Mouse (Mus musculus): ENCODE results near the gene Naglu. TPM values are rescaled to one million over a fixed set of nuclear protein-coding genes. Genes with fewer than 3 reads are reported as not detected.

Gene Naglu
- 9.6 and 12.1 TPM in 2 replicates for polyA plus RNA-seq (2021; fragmentation: Nextera tagmentation)
- long read RNA-seq, experiment 1, transcript Naglu-201 (6 exons, 2,560 nt) = major isoform, 22 of 38 reads
- long read RNA-seq, experiment 1, partial matches to known transcripts = 1 of 38 reads
- long read RNA-seq, experiment 1, other reads (novel, unspliced or antisense) = 15 of 38 reads
- long read RNA-seq, experiment 2, transcript Naglu-201 (6 exons, 2,560 nt) = major isoform, 55 of 71 reads
- long read RNA-seq, experiment 2, partial matches to known transcripts = 2 of 71 reads
- long read RNA-seq, experiment 2, other reads (novel, unspliced or antisense) = 14 of 71 reads

DNA sequence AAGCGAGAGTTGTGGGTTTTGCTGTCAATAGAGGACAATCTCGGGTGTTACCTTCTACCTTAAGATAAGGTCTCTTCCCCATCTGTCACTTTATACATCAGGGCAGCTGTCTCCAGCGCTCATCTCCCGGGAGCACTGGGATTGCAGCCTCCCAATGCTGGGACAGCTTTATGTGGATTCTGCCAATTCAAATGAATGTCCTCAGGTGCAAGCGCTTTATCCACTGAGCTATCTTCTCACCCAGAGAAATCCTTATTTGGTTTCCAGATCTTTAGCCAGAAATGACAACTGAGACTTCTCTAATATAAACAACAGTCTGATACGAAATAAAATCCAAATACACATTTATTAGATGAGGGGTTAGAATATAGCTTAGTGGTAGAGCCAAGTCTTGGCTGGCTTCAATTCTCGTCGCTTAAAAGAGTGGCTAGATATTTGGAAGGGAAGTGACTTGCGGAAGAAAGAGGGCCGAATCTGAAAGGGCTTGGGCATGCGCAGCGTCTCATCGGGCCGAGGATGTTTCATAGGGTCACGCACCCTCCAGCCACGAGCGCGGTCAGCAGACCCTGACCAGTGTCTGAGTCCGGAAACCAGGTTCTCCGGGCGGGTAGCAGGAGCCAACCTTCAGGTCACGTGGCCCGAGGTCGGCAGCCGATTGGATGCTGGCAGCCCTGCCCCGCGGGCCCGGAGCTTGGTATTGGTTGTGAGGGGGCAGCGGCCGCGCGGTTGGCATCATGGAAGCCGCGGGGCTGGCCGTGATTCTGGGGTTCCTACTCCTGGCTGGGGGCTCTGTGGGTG is at the start of gene Naglu:
Gene Naglu (plus strand): TSS at position 622 of the 798 bp plus-strand sequence.

DNA sequence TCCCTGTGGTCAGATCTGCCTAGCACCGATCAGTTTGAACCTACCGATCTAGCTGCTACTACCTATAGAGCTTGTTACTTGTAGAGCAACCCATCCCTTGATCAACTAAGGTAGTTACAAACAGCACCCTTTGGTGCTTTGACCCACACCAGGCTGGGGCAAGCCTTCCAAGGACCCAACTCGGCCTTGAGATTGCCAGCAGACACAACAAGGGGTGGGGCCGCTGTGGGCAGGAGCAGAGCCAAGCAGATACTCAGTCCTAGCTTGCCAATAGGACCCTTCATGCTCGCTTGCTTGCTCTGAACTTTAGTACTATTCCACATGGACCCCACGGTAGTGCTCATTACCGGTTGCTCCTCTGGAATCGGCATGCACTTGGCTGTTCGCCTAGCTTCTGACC is 8.3 kb downstream of the Naglu start, which contains the start of gene Hsd17b1:
Gene Hsd17b1 (plus strand): TSS at position 291 of the 400 bp plus-strand sequence.

GRCm38 (mm10) chr11:101082208-101083082 is 12.6 kb downstream of the Naglu start, which contains the start of gene Coasy:
TSS of gene Coasy (plus strand) at chr11:101082565.

GRCm38 (mm10) chr11:101086756-101087681 is 17.2 kb downstream of the Naglu start, which contains the start of gene Mlx:
TSS of gene Mlx (plus strand) at chr11:101087277.

GRCm38 (mm10) chr11:101095314-101096024 is 25.7 kb downstream of the Naglu start, which contains the start of gene Psmc3ip:
TSS of gene Psmc3ip (minus strand) at chr11:101095436.

GRCm38 (mm10) chr11:101119761-101120544 is 50.1 kb downstream of the Naglu start, which contains the start of the genes Retreg3 and Tubg1:
TSS of gene Retreg3 (minus strand) at chr11:101119893.
TSS of gene Tubg1 (plus strand) at chr11:101119938.

Small RNA genes lying within 50 kb of the gene (microRNA-seq; reads per million reads assigned to microRNA genes)
- 10.3 reads per million, percentile 32 among the genes with 10 or more reads in this experiment for gene Mir6928

Other genes with a start within 250 kb of the Naglu start
- gene Stat5b, start 219.3 kb upstream of the Naglu start, polyA plus RNA-seq (2021; fragmentation: Nextera tagmentation) = 3.4 and 3.5 TPM in 2 replicates
- gene Stat5a, start 210.7 kb upstream of the Naglu start, polyA plus RNA-seq (2021; fragmentation: Nextera tagmentation) = 1.3 and 1.7 TPM in 2 replicates
- gene Stat3, start 130.5 kb upstream of the Naglu start, polyA plus RNA-seq (2021; fragmentation: Nextera tagmentation) = 22.6 and 24.9 TPM in 2 replicates
- gene Cavin1, start 99.1 kb upstream of the Naglu start, polyA plus RNA-seq (2021; fragmentation: Nextera tagmentation) = 11.1 and 19.8 TPM in 2 replicates
- 149 and 167 TPM in 2 replicates for gene Atp6v0a1, start 60.6 kb upstream of the Naglu start, polyA plus RNA-seq (2021; fragmentation: Nextera tagmentation)
- not detected in 2 replicates for gene Hsd17b1, start 8.4 kb downstream of the Naglu start, polyA plus RNA-seq (2021; fragmentation: Nextera tagmentation)
- 35.8 and 36.1 TPM in 2 replicates for gene Coasy, start 12.6 kb downstream of the Naglu start, polyA plus RNA-seq (2021; fragmentation: Nextera tagmentation)
- 63.4 and 67.0 TPM in 2 replicates for gene Mlx, start 17.3 kb downstream of the Naglu start, polyA plus RNA-seq (2021; fragmentation: Nextera tagmentation)
- gene Psmc3ip, start 25.4 kb downstream of the Naglu start, polyA plus RNA-seq (2021; fragmentation: Nextera tagmentation) = 5.3 and 6.0 TPM in 2 replicates
- 7.9 and 8.1 TPM in 2 replicates for gene Retreg3, start 49.9 kb downstream of the Naglu start, polyA plus RNA-seq (2021; fragmentation: Nextera tagmentation)
- gene Tubg1, start 49.9 kb downstream of the Naglu start, polyA plus RNA-seq (2021; fragmentation: Nextera tagmentation) = 52.5 and 59.1 TPM in 2 replicates
- gene Tubg2, start 85.9 kb downstream of the Naglu start, polyA plus RNA-seq (2021; fragmentation: Nextera tagmentation) = 49.2 and 55.2 TPM in 2 replicates
- 14.1 and 15.8 TPM in 2 replicates for gene Cntnap1, start 100.5 kb downstream of the Naglu start, polyA plus RNA-seq (2021; fragmentation: Nextera tagmentation)
- 2.0 and 3.2 TPM in 2 replicates for gene Plekhh3, start 101.3 kb downstream of the Naglu start, polyA plus RNA-seq (2021; fragmentation: Nextera tagmentation)
- gene Ccr10, start 105.4 kb downstream of the Naglu start, polyA plus RNA-seq (2021; fragmentation: Nextera tagmentation) = 0.23 and 0.53 TPM in 2 replicates
- 30.9 and 32.5 TPM in 2 replicates for gene Ezh1, start 156.5 kb downstream of the Naglu start, polyA plus RNA-seq (2021; fragmentation: Nextera tagmentation)
- 78.1 and 88.2 TPM in 2 replicates for gene Ramp2, start 176.0 kb downstream of the Naglu start, polyA plus RNA-seq (2021; fragmentation: Nextera tagmentation)
- 180 and 205 TPM in 2 replicates for gene Vps25, start 183.7 kb downstream of the Naglu start, polyA plus RNA-seq (2021; fragmentation: Nextera tagmentation)
- 1.1 and 1.8 TPM in 2 replicates for gene Wnk4, start 190.6 kb downstream of the Naglu start, polyA plus RNA-seq (2021; fragmentation: Nextera tagmentation)
- 0.13 and 0.14 TPM in 2 replicates for gene Cntd1, start 209.0 kb downstream of the Naglu start, polyA plus RNA-seq (2021; fragmentation: Nextera tagmentation)
- 427 and 478 TPM in 2 replicates for gene Coa3, start 209.1 kb downstream of the Naglu start, polyA plus RNA-seq (2021; fragmentation: Nextera tagmentation)
- 197 and 208 TPM in 2 replicates for gene Becn1, start 232.3 kb downstream of the Naglu start, polyA plus RNA-seq (2021; fragmentation: Nextera tagmentation)
- 16.3 and 17.7 TPM in 2 replicates for gene Psme3, start 246.2 kb downstream of the Naglu start, polyA plus RNA-seq (2021; fragmentation: Nextera tagmentation)

Data from layer of hippocampus, adult 6 months (tissue).